Mouse (Mus musculus): ENCODE measurements around the gene Slc41a2. TPM values are rescaled to one million over a fixed set of nuclear protein-coding genes. Genes with fewer than 3 reads are reported as not detected.

Slc41a2 gene
- total RNA-seq (2023): under 1 TPM; 0.86 to 0.98 TPM

GRCm38 (mm10) chr10:83337159-83337951, at the start of gene Slc41a2:
Gene Slc41a2 (minus strand): TSS chr10:83337882.

GRCm38 (mm10) chr10:83359956-83360355, 22.3 kb upstream of the Slc41a2 start, which contains the start of gene D10Wsu102e:
Gene D10Wsu102e (plus strand): TSS chr10:83360221.

Other genes with a start within 250 kb of the Slc41a2 start
- gene D10Wsu102e, start 22.3 kb upstream of the Slc41a2 start, total RNA-seq (2023): under 1 TPM; 0.44 to 0.56 TPM
- gene Aldh1l2, start 196.3 kb upstream of the Slc41a2 start, total RNA-seq (2023): under 1 TPM in 1 of 2 experiments, not detected in 1; 0.07 TPM
- 10 to 100 TPM; 25.4 to 29.2 TPM for gene Washc4, start 205.9 kb upstream of the Slc41a2 start, total RNA-seq (2023)

Measured in neutrophil, adult 59 days (primary cell).